Mouse (Mus musculus): ENCODE results near the gene Rln3. TPM values are rescaled to one million over a fixed set of nuclear protein-coding genes. Genes with fewer than 3 reads are reported as not detected.

Rln3 gene
- polyA plus RNA-seq, 1 experiment from 2014 or later: not detected

MicroRNAs encoded within 50 kb of the gene (microRNA counts, 519-probe panel; counts per million panel counts)
- microRNA mmu-miR-1199: 19.3 counts per million
- microRNA mmu-miR-709: 2,151 counts per million, percentile 26 among the panel's probes with 10 or more counts

Small RNA genes within 50 kb of the gene (microRNA-seq; reads per million reads assigned to microRNA genes)
- gene Mir1199 (ENCODE audit: borderline number of aligned reads): not detected
- not detected for gene Mir709 (ENCODE audit: borderline number of aligned reads)
- 1.7 reads per million, percentile 2 among the genes with 10 or more reads in this experiment for gene Mir8111 (ENCODE audit: borderline number of aligned reads)

Other genes starting within 250 kb of the Rln3 start
- gene Adgrl1, start 144.9 kb downstream of the Rln3 start, polyA plus RNA-seq (2014; fragmentation: Nextera tagmentation; extraction: Ambion mirVana): 25.1 and 31.7 TPM in 2 replicates
- 0.48 and 0.82 TPM in 2 replicates for gene Gm10644, start 89.8 kb downstream of the Rln3 start, polyA plus RNA-seq (2014; fragmentation: Nextera tagmentation; extraction: Ambion mirVana)
- 63.9 and 68.8 TPM in 2 replicates for gene Asf1b, start 89.5 kb downstream of the Rln3 start, polyA plus RNA-seq (2014; fragmentation: Nextera tagmentation; extraction: Ambion mirVana)
- 208 and 247 TPM in 2 replicates for gene Prkaca, start 72.0 kb downstream of the Rln3 start, polyA plus RNA-seq (2014; fragmentation: Nextera tagmentation; extraction: Ambion mirVana)
- 15.9 and 18.5 TPM in 2 replicates for gene Samd1, start 47.3 kb downstream of the Rln3 start, polyA plus RNA-seq (2014; fragmentation: Nextera tagmentation; extraction: Ambion mirVana)
- gene 1700067K01Rik, start 43.5 kb downstream of the Rln3 start, polyA plus RNA-seq (2014; fragmentation: Nextera tagmentation; extraction: Ambion mirVana): 0.77 and 1.1 TPM in 2 replicates
- gene 2210011C24Rik, start 32.8 kb downstream of the Rln3 start, polyA plus RNA-seq (2014; fragmentation: Nextera tagmentation; extraction: Ambion mirVana): 0.66 and 1.4 TPM in 2 replicates
- gene Palm3, start 23.5 kb downstream of the Rln3 start, polyA plus RNA-seq (2014; fragmentation: Nextera tagmentation; extraction: Ambion mirVana): 3.3 and 3.6 TPM in 2 replicates
- gene Il27ra, start 2.4 kb downstream of the Rln3 start, polyA plus RNA-seq (2014; fragmentation: Nextera tagmentation; extraction: Ambion mirVana): 1.5 and 1.8 TPM in 2 replicates
- gene Gm10643, start 20.1 kb upstream of the Rln3 start, polyA plus RNA-seq (2014; fragmentation: Nextera tagmentation; extraction: Ambion mirVana): 2.1 and 2.3 TPM in 2 replicates
- gene Rfx1, start 21.8 kb upstream of the Rln3 start, polyA plus RNA-seq (2014; fragmentation: Nextera tagmentation; extraction: Ambion mirVana): 9.1 and 10.0 TPM in 2 replicates
- gene Dcaf15, start 59.8 kb upstream of the Rln3 start, polyA plus RNA-seq (2014; fragmentation: Nextera tagmentation; extraction: Ambion mirVana): 8.4 and 9.9 TPM in 2 replicates
- 1.7 and 2.4 TPM in 2 replicates for gene Podnl1, start 81.0 kb upstream of the Rln3 start, polyA plus RNA-seq (2014; fragmentation: Nextera tagmentation; extraction: Ambion mirVana)
- gene Cc2d1a, start 102.9 kb upstream of the Rln3 start, polyA plus RNA-seq (2014; fragmentation: Nextera tagmentation; extraction: Ambion mirVana): 20.2 and 21.3 TPM in 2 replicates
- 0.77 and 1.0 TPM in 2 replicates for gene 4930432K21Rik, start 103.0 kb upstream of the Rln3 start, polyA plus RNA-seq (2014; fragmentation: Nextera tagmentation; extraction: Ambion mirVana)
- 3.0 and 4.5 TPM in 2 replicates for gene Nanos3, start 140.2 kb upstream of the Rln3 start, polyA plus RNA-seq (2014; fragmentation: Nextera tagmentation; extraction: Ambion mirVana)
- 11.0 and 12.4 TPM in 2 replicates for gene Zswim4, start 192.1 kb upstream of the Rln3 start, polyA plus RNA-seq (2014; fragmentation: Nextera tagmentation; extraction: Ambion mirVana)
- gene D8Ertd738e, start 204.7 kb upstream of the Rln3 start, polyA plus RNA-seq (2014; fragmentation: Nextera tagmentation; extraction: Ambion mirVana): 371 and 387 TPM in 2 replicates
- 50.3 and 56.7 TPM in 2 replicates for gene Mri1, start 212.3 kb upstream of the Rln3 start, polyA plus RNA-seq (2014; fragmentation: Nextera tagmentation; extraction: Ambion mirVana)
- gene Ccdc130, start 225.4 kb upstream of the Rln3 start, polyA plus RNA-seq (2014; fragmentation: Nextera tagmentation; extraction: Ambion mirVana): 18.4 and 19.6 TPM in 2 replicates

Measured in embryonic facial prominence, embryonic 14.5 days (tissue).